Mouse (Mus musculus): ENCODE data around the gene Jmjd8. TPM values are rescaled to one million over a fixed set of nuclear protein-coding genes. Genes with fewer than 3 reads are reported as not detected.
"Not testable (repeated sequence)": the region's sequence is repeated elsewhere in the genome, so short reads cannot be mapped to it uniquely, and the experiment has no call there.

Gene Jmjd8
- polyA plus RNA-seq, 1 experiment, result 15.5 TPM

GRCm38 (mm10) chr17:25869498-25869897 is 40.8 kb downstream of the Jmjd8 start:
- no peaks in the 10 kb centered on the region for H3K36me3 ChIP-seq (ENCODE audit: control insufficient read depth, insufficient read depth)
- H3K27me3 ChIP-seq (ENCODE audit: control insufficient read depth, insufficient read depth, insufficient read length), result no peaks in the 10 kb centered on the region
- no peak overlapping the region for H3ac ChIP-seq (ENCODE audit: control insufficient read depth, insufficient read length)
- H3K4me2 ChIP-seq (ENCODE audit: low read depth), result no peak overlapping the region
- no peak for TF ChIP-seq TCF3 (IDR thresholded peaks at IDR 0.05; ENCODE audit: insufficient read length, low read depth)
- no peak for TF ChIP-seq SRF (IDR thresholded peaks at IDR 0.05; ENCODE audit: control insufficient read depth, insufficient read length, low read depth)
- no peak for TF ChIP-seq MYOG (IDR thresholded peaks at IDR 0.05; ENCODE audit: control insufficient read depth in 1 of 3, insufficient read depth in 1 of 3, insufficient read length in 2 of 3, low read depth in 2 of 3)
- TF ChIP-seq E2F4 (IDR thresholded peaks at IDR 0.05; ENCODE audit: insufficient read depth), result no peak
- TF ChIP-seq POLR2A (IDR thresholded peaks at IDR 0.05; ENCODE audit: insufficient read length, low read depth), result no peak
- TF ChIP-seq CEBPB (IDR thresholded peaks at IDR 0.05; ENCODE audit: insufficient read depth, poor library complexity, severe bottlenecking), result no peak
- TF ChIP-seq REST (IDR thresholded peaks at IDR 0.05; ENCODE audit: insufficient read depth, insufficient read length), result no peak
- no peak for TF ChIP-seq TCF12 (IDR thresholded peaks at IDR 0.05; ENCODE audit: insufficient read depth, poor library complexity, severe bottlenecking)
- TF ChIP-seq MYOD1 (IDR thresholded peaks at IDR 0.05; ENCODE audit: control insufficient read depth in 1 of 3, insufficient read length in 2 of 3, low read depth in 2 of 3), result no peak
- TF ChIP-seq MAX (IDR thresholded peaks at IDR 0.05; ENCODE audit: low read depth), result no peak
- no peak for TF ChIP-seq USF1 (IDR thresholded peaks at IDR 0.05; ENCODE audit: low read depth)
- TF ChIP-seq POLR2AphosphoS2 (IDR thresholded peaks at IDR 0.05; ENCODE audit: insufficient read length, low read depth), result no peak
- H3K4me3 ChIP-seq, result no peak overlapping the region
- H3K79me2 ChIP-seq (ENCODE audit: control insufficient read depth, insufficient read depth), result no peaks in the 10 kb centered on the region

GRCm38 (mm10) chr17:25869954-25870353 is 41.3 kb downstream of the Jmjd8 start:
- TF ChIP-seq SRF (IDR thresholded peaks at IDR 0.05; ENCODE audit: control insufficient read depth, insufficient read length, low read depth), result no peak
- no peak for TF ChIP-seq POLR2AphosphoS2 (IDR thresholded peaks at IDR 0.05; ENCODE audit: insufficient read length, low read depth)
- TF ChIP-seq POLR2A (IDR thresholded peaks at IDR 0.05; ENCODE audit: insufficient read length, low read depth), result no peak
- TF ChIP-seq USF1 (IDR thresholded peaks at IDR 0.05; ENCODE audit: low read depth), result no peak
- no peak for TF ChIP-seq CEBPB (IDR thresholded peaks at IDR 0.05; ENCODE audit: insufficient read depth, poor library complexity, severe bottlenecking)
- TF ChIP-seq TCF12 (IDR thresholded peaks at IDR 0.05; ENCODE audit: insufficient read depth, poor library complexity, severe bottlenecking), result no peak
- no peak for TF ChIP-seq MAX (IDR thresholded peaks at IDR 0.05; ENCODE audit: low read depth)
- no peak for TF ChIP-seq MYOD1 (IDR thresholded peaks at IDR 0.05; ENCODE audit: control insufficient read depth in 1 of 3, insufficient read length in 2 of 3, low read depth in 2 of 3)
- no peak for TF ChIP-seq TCF3 (IDR thresholded peaks at IDR 0.05; ENCODE audit: insufficient read length, low read depth)
- no peak for TF ChIP-seq E2F4 (IDR thresholded peaks at IDR 0.05; ENCODE audit: insufficient read depth)
- TF ChIP-seq MYOG (IDR thresholded peaks at IDR 0.05; ENCODE audit: control insufficient read depth in 1 of 3, insufficient read depth in 1 of 3, insufficient read length in 2 of 3, low read depth in 2 of 3), result no peak
- no peak for TF ChIP-seq REST (IDR thresholded peaks at IDR 0.05; ENCODE audit: insufficient read depth, insufficient read length)
- Histone ChIP-seq H3K79me2 (ENCODE audit: control insufficient read depth, insufficient read depth) (no peaks in the 10 kb centered on the region), H3K27me3 (ENCODE audit: control insufficient read depth, insufficient read depth, insufficient read length) (no peaks in the 10 kb centered on the region), H3K36me3 (ENCODE audit: control insufficient read depth, insufficient read depth) (no peaks in the 10 kb centered on the region), H3K4me2 (ENCODE audit: low read depth) (no peak overlapping the region), H3ac (ENCODE audit: control insufficient read depth, insufficient read length) (no peak overlapping the region), H3K4me3 (no peak overlapping the region)

GRCm38 (mm10) chr17:25871566-25871965 is 42.9 kb downstream of the Jmjd8 start:
- not testable (repeated sequence) for H3K4me2 ChIP-seq (ENCODE audit: low read depth); H3K36me3 ChIP-seq (ENCODE audit: control insufficient read depth, insufficient read depth); H3K79me2 ChIP-seq (ENCODE audit: control insufficient read depth, insufficient read depth); H3K27me3 ChIP-seq (ENCODE audit: control insufficient read depth, insufficient read depth, insufficient read length); H3ac ChIP-seq (ENCODE audit: control insufficient read depth, insufficient read length); H3K4me3 ChIP-seq

- Histone ChIP-seq H3ac (ENCODE audit: control insufficient read depth, insufficient read length) (no peak overlapping the region), H3K4me3 (no peak overlapping the region), H3K4me2 (ENCODE audit: low read depth) (no peak overlapping the region), H3K36me3 (ENCODE audit: control insufficient read depth, insufficient read depth) (no peaks in the 10 kb centered on the region), H3K27me3 (ENCODE audit: control insufficient read depth, insufficient read depth, insufficient read length) (no peaks in the 10 kb centered on the region), H3K79me2 (ENCODE audit: control insufficient read depth, insufficient read depth) (peaks cover 4% of the 10 kb centered on the region)
- no peak for TF ChIP-seq POLR2A (IDR thresholded peaks at IDR 0.05; ENCODE audit: insufficient read length, low read depth)
- TF ChIP-seq MYOG (IDR thresholded peaks at IDR 0.05; ENCODE audit: control insufficient read depth in 1 of 3, insufficient read depth in 1 of 3, insufficient read length in 2 of 3, low read depth in 2 of 3), result no peak
- TF ChIP-seq USF1 (IDR thresholded peaks at IDR 0.05; ENCODE audit: low read depth), result no peak
- no peak for TF ChIP-seq MYOD1 (IDR thresholded peaks at IDR 0.05; ENCODE audit: control insufficient read depth in 1 of 3, insufficient read length in 2 of 3, low read depth in 2 of 3)
- TF ChIP-seq CEBPB (IDR thresholded peaks at IDR 0.05; ENCODE audit: insufficient read depth, poor library complexity, severe bottlenecking), result no peak
- TF ChIP-seq TCF12 (IDR thresholded peaks at IDR 0.05; ENCODE audit: insufficient read depth, poor library complexity, severe bottlenecking), result no peak
- TF ChIP-seq MAX (IDR thresholded peaks at IDR 0.05; ENCODE audit: low read depth), result no peak
- no peak for TF ChIP-seq E2F4 (IDR thresholded peaks at IDR 0.05; ENCODE audit: insufficient read depth)
- TF ChIP-seq REST (IDR thresholded peaks at IDR 0.05; ENCODE audit: insufficient read depth, insufficient read length), result no peak
- TF ChIP-seq POLR2AphosphoS2 (IDR thresholded peaks at IDR 0.05; ENCODE audit: insufficient read length, low read depth), result no peak
- TF ChIP-seq SRF (IDR thresholded peaks at IDR 0.05; ENCODE audit: control insufficient read depth, insufficient read length, low read depth), result no peak
- TF ChIP-seq TCF3 (IDR thresholded peaks at IDR 0.05; ENCODE audit: insufficient read length, low read depth), result no peak
Observed at GRCm38 (mm10) chr17:25872676-25873075, 44.0 kb downstream of the Jmjd8 start.

- peak overlapping the region; percentile 96 for H3K4me2 ChIP-seq (ENCODE audit: low read depth)
- H3K79me2 ChIP-seq (ENCODE audit: control insufficient read depth, insufficient read depth), result peaks cover 4% of the 10 kb centered on the region
- H3K4me3 ChIP-seq, result peak overlapping the region; percentile 75
- H3ac ChIP-seq (ENCODE audit: control insufficient read depth, insufficient read length), result no peak overlapping the region
- H3K36me3 ChIP-seq (ENCODE audit: control insufficient read depth, insufficient read depth), result no peaks in the 10 kb centered on the region
- no peak for TF ChIP-seq TCF12 (IDR thresholded peaks at IDR 0.05; ENCODE audit: insufficient read depth, poor library complexity, severe bottlenecking)
- H3K27me3 ChIP-seq (ENCODE audit: control insufficient read depth, insufficient read depth, insufficient read length), result no peaks in the 10 kb centered on the region
Observed at GRCm38 (mm10) chr17:25873405-25874147, 44.9 kb downstream of the Jmjd8 start.

Data from myocyte (in vitro differentiated cells).